Mouse (Mus musculus): ENCODE data around the gene Clasp1.

The Clasp1 gene

GRCm38 (mm10) chr1:118454817-118455216 is 66.0 kb downstream of the Clasp1 start:
- DNase-seq: no peak

DNA sequence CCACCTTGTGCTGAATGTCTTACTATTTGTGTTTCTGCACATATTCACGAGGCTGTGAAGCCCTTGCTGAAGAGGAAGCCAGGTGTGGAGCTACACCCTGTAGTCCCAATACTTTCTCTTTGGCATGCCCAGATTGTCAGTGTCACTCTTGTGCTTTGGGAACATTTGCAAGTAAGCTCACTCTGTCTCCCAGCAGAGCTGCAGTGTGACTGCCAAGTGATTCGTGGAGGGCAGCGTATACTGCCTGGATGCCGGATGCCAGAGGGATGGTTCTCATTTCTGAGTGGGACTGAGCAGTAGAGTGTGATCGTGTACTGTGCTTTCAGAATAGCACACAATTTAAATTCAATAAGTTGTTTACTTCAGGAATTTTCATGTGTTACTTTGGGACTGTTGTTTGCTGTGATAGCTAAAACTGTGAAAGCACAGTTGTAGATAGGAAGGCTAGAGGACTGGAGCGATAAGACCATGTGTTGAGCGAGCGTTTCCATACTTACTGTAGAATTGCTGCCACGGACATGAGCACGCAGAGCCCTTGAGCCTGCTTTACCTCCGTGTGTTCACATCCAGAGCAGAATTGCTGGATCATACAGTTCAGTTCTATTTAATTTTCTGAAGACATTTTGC is 68.5 kb downstream of the Clasp1 start:
- peak; percentile 24 for DNase-seq

GRCm38 (mm10) chr1:118457883-118458259 is 69.0 kb downstream of the Clasp1 start:
- DNase-seq: no peak

GRCm38 (mm10) chr1:118458279-118458678 is 69.4 kb downstream of the Clasp1 start:
- no peak for DNase-seq

GRCm38 (mm10) chr1:118458963-118459920 is 70.4 kb downstream of the Clasp1 start:
- peak; percentile 95 for DNase-seq

DNA sequence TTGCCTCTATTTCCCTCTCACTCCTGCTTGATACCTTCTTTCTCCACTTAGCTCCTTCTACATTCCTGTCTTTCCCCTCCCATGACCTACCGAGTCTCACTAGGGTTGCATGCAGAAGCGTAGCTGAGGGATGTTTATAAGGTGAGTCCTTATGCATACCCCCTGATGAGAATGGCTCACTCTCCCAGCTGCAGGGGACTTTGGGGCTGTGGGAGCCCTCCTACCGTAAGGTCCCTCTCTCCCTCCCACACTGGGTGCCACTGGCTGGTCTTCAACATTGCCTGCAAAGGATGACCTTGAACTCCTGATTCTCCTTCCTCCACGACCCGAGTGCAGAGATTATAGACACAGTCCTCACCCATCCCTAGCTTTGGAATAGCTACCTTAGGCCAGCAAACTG is 71.9 kb downstream of the Clasp1 start:
- DNase-seq: no peak

GRCm38 (mm10) chr1:118466041-118466440 is 77.2 kb downstream of the Clasp1 start:
- DNase-seq: peak; percentile 16

DNA sequence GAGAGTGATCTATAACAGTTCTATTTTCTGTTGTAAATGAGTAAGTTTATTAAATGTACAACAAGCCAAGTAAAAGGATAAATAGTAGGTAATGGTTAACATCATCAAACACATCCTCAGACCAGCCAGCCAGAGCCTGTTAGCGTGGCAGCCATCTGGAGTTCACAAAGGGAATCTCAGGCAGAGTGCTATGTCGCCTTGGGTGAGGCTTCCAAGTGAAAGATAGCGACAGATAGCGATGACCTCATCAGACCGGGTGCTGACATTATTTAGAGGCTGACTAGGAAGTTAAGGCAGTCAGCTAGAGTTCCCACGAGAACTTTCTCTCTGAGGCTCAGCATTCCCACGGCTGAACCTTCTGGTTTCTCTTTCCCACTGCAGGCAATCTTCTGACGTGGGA is 83.5 kb downstream of the Clasp1 start:
- no peak for DNase-seq

DNA sequence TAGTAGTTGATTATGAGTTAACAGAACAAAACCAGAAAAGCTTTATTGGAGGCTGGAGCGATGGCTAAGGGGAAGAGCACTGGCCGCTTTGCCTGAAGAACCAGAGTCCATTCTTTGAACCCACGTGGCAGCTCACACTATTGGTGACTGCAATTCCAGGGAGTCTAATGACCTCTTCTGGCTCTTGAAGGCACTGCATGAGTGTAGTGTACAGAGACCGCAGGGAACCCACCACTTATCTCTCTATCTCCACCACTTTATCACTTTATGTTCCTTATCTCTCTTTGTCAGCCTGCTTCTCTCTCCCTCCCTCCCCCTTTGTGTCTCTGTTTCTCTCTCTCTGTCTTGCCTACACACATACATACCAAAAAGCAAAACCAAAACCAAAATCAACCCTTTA is 88.1 kb downstream of the Clasp1 start:
- peak; percentile 52 for DNase-seq

- peak; percentile 49 for DNase-seq
Observed at GRCm38 (mm10) chr1:118479246-118479645, 90.4 kb downstream of the Clasp1 start.

DNA sequence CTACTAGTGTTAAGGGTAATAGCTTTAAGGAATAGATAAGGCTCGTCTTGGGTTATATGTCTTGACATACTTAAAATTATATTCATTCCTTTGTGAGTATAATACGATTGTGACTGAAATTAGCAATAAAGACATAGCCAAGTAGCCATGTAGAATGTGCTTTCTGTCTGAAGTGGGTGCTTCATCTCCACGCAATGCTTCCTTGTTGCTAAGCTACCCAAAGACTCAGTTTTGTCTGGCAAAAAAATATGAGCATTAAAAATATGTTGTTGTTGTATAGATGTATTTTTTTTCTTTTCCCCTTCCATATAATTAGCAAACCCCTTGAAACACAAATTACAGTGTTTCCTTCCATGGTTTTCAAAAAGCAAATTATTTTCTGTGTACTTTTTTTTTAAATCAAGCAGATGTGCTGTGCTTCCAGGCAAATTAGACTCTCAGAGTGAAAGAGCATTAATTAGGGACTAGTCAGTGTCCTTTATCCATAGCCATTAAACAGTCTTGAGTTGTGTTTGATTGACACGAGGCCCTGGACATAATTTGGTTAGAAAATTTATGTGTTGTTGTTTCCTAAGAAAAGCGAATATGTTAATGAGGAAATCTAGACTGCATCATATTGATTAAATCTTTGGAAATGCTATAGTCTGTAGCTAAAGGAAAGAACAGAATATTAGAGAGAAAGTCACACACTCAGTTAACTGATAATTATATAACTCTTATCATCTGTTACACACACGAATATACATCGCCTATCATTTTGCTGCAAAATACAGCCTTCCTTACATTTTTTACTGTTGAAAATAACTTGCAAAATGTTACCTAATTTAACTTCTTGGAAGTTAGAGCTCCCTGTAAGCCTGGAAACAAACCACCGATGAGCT is 91.9 kb downstream of the Clasp1 start:
- no peak for DNase-seq

DNA sequence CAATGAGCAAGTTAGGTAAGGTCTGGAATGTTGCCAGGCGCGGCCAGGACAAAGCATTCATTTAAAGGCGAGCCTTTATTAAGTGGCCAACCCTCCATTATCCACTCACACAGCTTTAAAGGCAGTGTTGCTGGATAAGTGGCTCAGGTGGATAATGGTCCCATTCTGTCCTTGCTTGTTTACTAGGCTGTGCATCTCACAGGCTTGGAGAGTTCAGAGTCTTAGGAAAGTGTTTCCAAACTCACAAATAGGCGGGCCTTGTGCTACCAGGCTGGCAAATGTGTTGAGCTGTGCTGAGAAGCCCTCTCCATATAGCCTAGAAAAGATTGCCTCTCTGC is 92.5 kb downstream of the Clasp1 start:
- DNase-seq: peak; percentile 23

- DNase-seq: no peak
Observed at GRCm38 (mm10) chr1:118481703-118482102, 92.8 kb downstream of the Clasp1 start.

- no peak for DNase-seq
Observed at GRCm38 (mm10) chr1:118482285-118483019, 93.6 kb downstream of the Clasp1 start.

DNA sequence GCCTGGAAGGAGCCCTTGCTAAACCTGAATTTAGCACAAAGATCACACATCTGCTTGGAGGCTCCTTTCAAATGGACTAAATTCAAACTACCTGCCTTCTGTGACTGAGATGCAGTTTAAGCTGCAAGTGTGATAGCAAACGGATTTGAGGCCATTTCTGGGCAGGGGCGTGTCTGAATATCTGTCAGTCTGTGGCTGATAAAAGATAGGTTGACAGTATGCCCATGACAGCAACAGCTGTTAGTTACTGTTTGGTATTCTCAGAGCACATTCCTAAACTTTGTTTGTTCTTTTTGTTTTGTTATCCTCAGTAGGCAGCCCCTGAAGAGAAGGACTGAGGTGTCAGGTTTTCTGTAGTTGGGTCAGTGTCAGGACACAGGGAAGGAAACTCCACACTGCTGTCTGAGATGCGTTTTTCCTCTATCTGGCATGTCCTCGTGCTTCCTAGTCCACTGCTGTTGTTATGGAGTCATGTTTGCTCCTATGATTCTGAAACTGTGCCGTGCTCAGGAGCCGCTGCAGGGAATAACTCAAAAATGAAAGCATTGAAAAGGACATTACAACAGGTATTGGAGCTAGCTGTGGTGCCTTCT is 94.7 kb downstream of the Clasp1 start:
- DNase-seq: peak; percentile 57

DNA sequence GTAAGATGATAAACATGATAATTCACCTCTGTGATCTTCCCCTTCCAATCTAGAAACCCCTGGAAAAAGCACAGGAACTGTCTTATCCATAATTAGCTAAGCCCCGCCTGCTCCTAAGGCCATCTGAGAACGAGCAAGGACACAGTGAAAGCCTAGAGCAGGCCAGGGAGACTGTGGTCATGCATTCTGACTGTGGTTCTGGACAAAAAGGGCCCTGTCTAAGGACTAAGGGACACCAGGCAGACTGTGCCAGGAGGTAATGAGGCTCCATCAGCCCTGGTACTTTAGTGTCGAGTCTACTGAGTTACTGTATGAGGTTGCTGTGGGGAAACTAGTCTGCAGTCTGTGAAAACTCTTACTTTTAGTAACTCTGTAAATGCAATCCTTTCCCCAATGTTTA is 96.7 kb downstream of the Clasp1 start:
- no peak for DNase-seq

DNA sequence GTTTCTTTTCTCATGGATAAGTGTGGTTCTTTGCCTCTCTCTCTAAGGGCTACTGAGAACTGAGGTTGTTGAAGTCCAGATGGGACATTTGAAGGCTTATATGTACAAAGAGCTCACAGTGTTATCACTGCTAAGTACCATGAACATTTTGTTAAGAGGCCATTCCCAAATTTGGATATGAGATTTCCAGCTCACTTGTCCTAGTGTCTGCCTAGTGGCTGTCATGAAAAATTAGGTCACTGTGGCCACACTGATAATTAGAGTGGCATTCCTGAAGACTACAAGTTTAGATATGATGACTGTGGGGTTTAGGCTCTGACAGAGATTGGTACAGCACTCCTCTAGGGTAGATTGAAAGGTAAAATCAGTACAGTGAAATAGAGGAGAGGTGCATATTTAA is 97.2 kb downstream of the Clasp1 start:
- no peak for DNase-seq

- DNase-seq: no peak
Observed at GRCm38 (mm10) chr1:118492811-118493210, 104.0 kb downstream of the Clasp1 start.

DNA sequence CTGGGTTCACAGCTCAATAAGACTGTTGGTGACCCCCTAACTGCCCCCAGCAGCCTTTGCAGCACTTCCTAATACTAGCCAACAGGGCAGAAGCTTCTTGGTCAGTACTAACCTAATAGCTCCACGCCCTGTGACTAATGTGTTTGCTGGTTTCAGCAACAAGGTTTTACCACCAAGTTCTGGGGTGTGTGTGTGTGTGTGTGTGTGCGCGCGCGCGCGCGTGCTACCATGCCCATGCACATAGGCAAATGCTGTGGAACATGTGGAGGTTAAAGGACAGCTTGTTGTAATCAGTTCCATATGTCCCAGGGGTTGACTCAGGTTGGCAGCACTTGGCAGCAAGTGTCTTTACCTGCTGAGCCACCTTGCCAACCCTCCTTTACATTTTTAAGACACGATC is 105.7 kb downstream of the Clasp1 start:
- DNase-seq: no peak

DNA sequence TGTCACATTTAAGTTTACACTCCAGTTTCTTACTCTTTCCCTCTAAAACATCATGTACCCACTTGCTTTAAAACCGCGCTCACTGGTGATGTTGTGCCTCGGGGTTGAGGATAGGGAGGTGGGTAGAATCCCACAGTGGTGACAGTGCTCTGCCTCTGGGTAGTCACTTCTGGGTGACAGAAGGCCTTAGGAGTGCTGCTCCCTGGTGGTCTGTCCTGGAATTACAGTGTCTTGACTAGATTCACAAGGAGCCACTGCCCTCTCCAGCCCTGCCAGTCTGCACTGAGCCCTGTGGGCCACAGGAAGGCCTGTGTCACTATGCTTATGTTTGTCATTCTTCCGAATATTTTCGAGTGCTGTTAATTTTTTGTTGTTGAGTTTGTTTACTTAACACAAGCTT is 109.5 kb downstream of the Clasp1 start:
- peak; percentile 75 for DNase-seq

DNA sequence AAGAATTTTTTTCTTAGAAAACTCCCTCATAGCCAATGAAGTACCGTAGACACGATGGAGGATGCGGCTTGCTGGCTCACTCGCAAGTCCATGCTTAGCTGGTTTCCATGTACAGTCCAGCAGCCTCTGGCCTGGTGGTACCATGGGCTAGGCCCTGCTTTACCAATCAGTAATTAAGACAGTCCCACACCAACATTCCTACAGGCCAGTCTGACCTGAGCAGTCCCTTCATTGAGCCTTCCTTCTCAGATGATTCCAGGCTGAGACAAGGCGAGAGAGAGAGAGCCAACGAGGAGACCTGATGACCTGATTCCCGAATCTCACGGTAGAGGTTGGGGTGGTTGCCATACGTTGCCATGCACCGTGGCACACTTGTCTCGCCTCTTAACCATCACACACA is 111.7 kb downstream of the Clasp1 start:
- DNase-seq: no peak

DNA sequence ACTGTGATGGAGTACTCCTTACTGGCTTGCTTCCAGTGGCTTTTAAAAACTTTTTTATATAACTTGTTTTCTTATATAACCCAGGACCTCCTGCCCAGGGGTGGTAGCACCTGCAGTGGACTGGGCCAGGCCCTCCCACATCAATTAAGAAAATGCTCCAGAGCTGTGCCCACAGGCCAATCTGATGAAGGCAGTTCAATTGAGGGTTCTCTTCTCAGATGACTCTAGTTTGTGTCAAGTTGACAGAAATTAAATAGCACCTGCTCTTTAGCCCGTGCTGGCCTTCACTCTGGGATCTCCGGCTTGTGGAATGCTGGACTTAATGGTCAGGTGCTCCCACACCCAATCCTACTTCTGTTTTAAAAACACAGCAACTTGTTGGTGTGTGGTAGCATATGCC is 112.8 kb downstream of the Clasp1 start:
- DNase-seq: no peak
